Mouse (Mus musculus) kidney, adult 2 months (tissue): ENCODE results near the gene Gm1113. TPM values are rescaled to one million over a fixed set of nuclear protein-coding genes. Genes with fewer than 3 reads are reported as not detected.

Experiments
- DNase-seq: peaks from one replicate; pipeline ENCODE4 v3.0.0; 2021
- H3K27ac ChIP-seq: fragments of 200-500 bp; 2 replicates; pipeline ENCODE4 v1.5.1; 2012; ENCODE audit warnings: low read depth, low read length, control low read depth, inconsistent platforms; ENCODE audit not compliant: insufficient read depth
- H3K27me3 ChIP-seq: fragments of 200-500 bp; replicated peaks from 2 replicates; pipeline ENCODE4 v1.6.1; 2012; ENCODE audit warnings: mild to moderate bottlenecking, moderate library complexity, low read length, inconsistent platforms; ENCODE audit not compliant: control insufficient read depth, insufficient read depth
- H3K36me3 ChIP-seq: fragments of 200-500 bp; 2 replicates; pipeline ENCODE4 v1.6.1; 2012; ENCODE audit warnings: mild to moderate bottlenecking, moderate library complexity, low read length, inconsistent platforms; ENCODE audit not compliant: control insufficient read depth, insufficient read depth
- H3K4me1 ChIP-seq: fragments of 200-500 bp; 2 replicates; pipeline ENCODE4 v1.6.1; 2011; ENCODE audit warnings: low read length; ENCODE audit not compliant: control insufficient read depth, insufficient read depth
- H3K4me3 ChIP-seq: fragments of 200-500 bp; 2 replicates; pipeline ENCODE4 v1.5.1; 2011; ENCODE audit warnings: mild to moderate bottlenecking, low read depth, low read length, control low read depth; ENCODE audit not compliant: insufficient read depth
- CTCF ChIP-seq: fragments of 200-500 bp; conservative IDR thresholded peaks from 2 replicates; pipeline ENCODE4 v1.5.1; 2011; ENCODE audit warnings: low read depth, mild to moderate bottlenecking, control low read depth, low read length, moderate library complexity, mixed read lengths; ENCODE audit not compliant: insufficient read depth, insufficient read length
- POLR2A ChIP-seq: fragments of 200-500 bp; IDR thresholded peaks from one replicate; pipeline ENCODE4 v1.6.1; 2011; ENCODE audit warnings: low read depth, low read length, control low read depth
- WGBS: fragments of 180-500 bp; shearing (Covaris S2); methylation state at CpG from one replicate; pipeline ENCODE4 v1.1.7; 2018; 5-methylcytosine and 5-hydroxymethylcytosine counted together
- polyA plus RNA-seq: library from polyadenylated mRNA; depleted of rRNA; stranded (reverse); fragments of >200 nt; gene quantifications from 2 replicates; pipeline ENCODE4 v1.2.3, GENCODE M21; 2012

Gm1113 gene
- polyA plus RNA-seq, 1 experiment: not detected

- Histone ChIP-seq H3K36me3 (no peaks in the 10 kb centered on the region), H3K27ac (no peak overlapping the region), H3K4me3 (no peak overlapping the region), H3K27me3 (no peaks in the 10 kb centered on the region), H3K4me1 (no peaks in the 10 kb centered on the region)
- DNase-seq: peak; percentile 57
- no peak for TF ChIP-seq POLR2A
- no peak for TF ChIP-seq CTCF
- WGBS: 65% methylated on average over 7 of the region's 7 CpGs
Observed at GRCm38 (mm10) chr9:35493033-35493732, 24.9 kb downstream of the Gm1113 start.

DNA sequence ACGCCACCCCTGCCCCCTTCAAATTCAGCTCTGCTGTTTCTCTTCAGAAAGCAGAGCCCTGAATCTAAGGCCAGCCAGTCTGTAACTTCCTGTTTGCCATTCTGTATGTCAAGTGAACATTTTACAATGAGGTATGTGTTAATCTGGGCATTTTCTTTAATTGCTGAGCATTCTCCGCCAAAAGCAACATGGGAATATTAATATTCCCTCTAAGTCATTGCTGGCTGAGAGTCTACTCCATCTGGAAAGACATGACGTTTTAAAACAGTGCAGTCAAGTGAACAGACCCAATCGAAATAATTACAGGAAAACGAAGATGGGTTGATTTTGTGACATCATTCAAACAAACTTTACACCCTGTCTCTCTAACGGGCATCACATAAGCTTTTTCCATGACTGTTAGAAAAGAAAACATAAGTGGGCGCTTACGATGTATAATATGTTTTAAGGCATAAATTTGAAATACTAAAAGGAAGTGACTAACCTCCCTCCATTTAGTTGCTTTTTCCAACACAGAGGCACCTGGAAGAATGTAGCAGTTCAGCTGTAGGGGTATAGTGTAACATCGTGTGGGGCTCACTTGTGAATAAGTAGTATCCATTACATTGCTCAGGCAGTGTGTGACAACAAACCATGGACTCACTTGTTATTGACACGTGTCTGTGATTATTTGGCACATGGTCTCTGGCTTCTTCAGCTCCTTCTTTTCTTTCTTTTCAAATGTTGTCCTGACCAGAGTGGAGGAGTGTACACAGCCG lies 26.8 kb downstream of the Gm1113 start:
- H3K27me3 ChIP-seq: no peaks in the 10 kb centered on the region
- DNase-seq: no peak
- 75% methylated on average over 11 of the region's 11 CpGs for WGBS
- H3K4me3 ChIP-seq: no peak overlapping the region
- H3K36me3 ChIP-seq: no peaks in the 10 kb centered on the region
- H3K27ac ChIP-seq: no peak overlapping the region
- TF ChIP-seq POLR2A (no peak), CTCF (no peak)
- no peaks in the 10 kb centered on the region for H3K4me1 ChIP-seq

- Histone ChIP-seq H3K4me1 (no peaks in the 10 kb centered on the region), H3K4me3 (no peak overlapping the region), H3K27me3 (no peaks in the 10 kb centered on the region), H3K36me3 (no peaks in the 10 kb centered on the region), H3K27ac (no peak overlapping the region)
- WGBS: 90% methylated on average over 4 of the region's 4 CpGs
- TF ChIP-seq POLR2A: no peak
- TF ChIP-seq CTCF: no peak
- no peak for DNase-seq
Observed at GRCm38 (mm10) chr9:35488496-35488895, 29.6 kb downstream of the Gm1113 start.

DNA sequence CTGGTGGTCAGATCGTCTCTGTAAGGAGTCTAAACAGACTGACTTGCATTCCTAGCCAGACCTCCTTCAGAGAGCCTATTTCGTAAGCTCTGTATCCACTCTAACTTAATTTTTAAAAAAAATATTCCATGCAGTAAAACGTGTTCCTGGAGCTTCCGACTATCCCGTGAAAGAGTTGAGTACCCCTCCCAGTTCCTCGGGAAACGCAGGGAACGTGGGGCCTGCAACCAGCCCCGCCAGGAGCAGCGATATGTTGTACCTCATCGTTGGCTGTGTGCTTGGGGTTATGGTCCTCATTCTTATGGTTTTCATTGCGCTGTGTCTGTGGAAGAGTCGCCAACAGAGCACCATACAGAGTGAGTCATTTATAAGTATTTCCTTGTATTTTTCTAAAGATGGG lies 31.5 kb downstream of the Gm1113 start:
- H3K27ac ChIP-seq: no peak overlapping the region
- no peak overlapping the region for H3K4me3 ChIP-seq
- 85% methylated on average over 13 of the region's 13 CpGs for WGBS
- no peaks in the 10 kb centered on the region for H3K36me3 ChIP-seq
- no peaks in the 10 kb centered on the region for H3K4me1 ChIP-seq
- no peak for DNase-seq
- H3K27me3 ChIP-seq: no peaks in the 10 kb centered on the region
- TF ChIP-seq CTCF (no peak), POLR2A (no peak)

GRCm38 (mm10) chr9:35483949-35484348 lies 34.1 kb downstream of the Gm1113 start:
- Histone ChIP-seq H3K4me3 (no peak overlapping the region), H3K36me3 (no peaks in the 10 kb centered on the region), H3K27me3 (no peaks in the 10 kb centered on the region), H3K27ac (no peak overlapping the region), H3K4me1 (no peaks in the 10 kb centered on the region)
- TF ChIP-seq CTCF: no peak
- no peak for TF ChIP-seq POLR2A
- DNase-seq: no peak
- WGBS: 92% methylated on average over 3 of the region's 3 CpGs

- Histone ChIP-seq H3K27me3 (no peaks in the 10 kb centered on the region), H3K27ac (no peak overlapping the region), H3K4me1 (no peaks in the 10 kb centered on the region), H3K4me3 (no peak overlapping the region), H3K36me3 (no peaks in the 10 kb centered on the region)
- 67% methylated on average over 13 of the region's 13 CpGs for WGBS
- TF ChIP-seq POLR2A (no peak), CTCF (no peak)
- no peak for DNase-seq
Observed at GRCm38 (mm10) chr9:35482014-35482898, 35.8 kb downstream of the Gm1113 start.
